Mouse (Mus musculus) liver, postnatal 0 days (tissue): ENCODE data around the gene Sbf2.

Experiments
- CTCF ChIP-seq: sonication (generic); IDR thresholded peaks from 2 replicates; pipeline ENCODE4 v1.5.1; 2016; ENCODE audit warnings: antibody characterized with exemption, low read depth
- EP300 ChIP-seq: IDR thresholded peaks from 2 replicates; pipeline ENCODE4 v1.6.1; 2016; ENCODE audit warnings: antibody characterized with exemption, low read depth, mild to moderate bottlenecking

GRCm38 (mm10) chr7:110286838-110287475 lies 327.8 kb downstream of the Sbf2 start:
- TF ChIP-seq CTCF, result peak; percentile 93
- no peak for TF ChIP-seq EP300
